8 mouse cellular contexts compared by ENCODE assay signal in genomic region chr11:23007166-23007480, GRCm38 (mm10). TPM values are rescaled to one million over a fixed set of nuclear protein-coding genes. Genes with fewer than 3 reads are reported as not detected.
DNase-seq lines count a peak whose midpoint lies in the region; ATAC-seq and TF ChIP-seq lines count a peak whose summit lies in the region.

No protein-coding gene starts in this region.

- no peak for ATAC-seq in heart, embryonic 12.5 days (ENCODE audit: insufficient number of reproducible peaks, low FRiP score)
- no peak for ATAC-seq in forebrain, embryonic 15.5 days (replicated peaks)
- peak; percentile 22 for ATAC-seq in liver, postnatal 0 days

- no peak for TF ChIP-seq EP300 in liver, postnatal 0 days (IDR thresholded peaks at IDR 0.05; ENCODE audit: low read depth)

- H3K9me3 ChIP-seq in heart, embryonic 12.5 days (replicated peaks): no peaks in the 10 kb centered on the region
- no peaks in the 10 kb centered on the region for H3K9me3 ChIP-seq in E14TG2a.4 (ENCODE audit: low read length)
- no peaks in the 10 kb centered on the region for H3K9me3 ChIP-seq in forebrain, embryonic 15.5 days
- no peaks in the 10 kb centered on the region for H3K9me3 ChIP-seq in liver, postnatal 0 days (ENCODE audit: low read length)

- no peak for DNase-seq in heart, adult 8-10 months (ENCODE audit: low spot score)
- no peak for DNase-seq in liver, postnatal 0 days
- no peak for DNase-seq in B cell, adult 2 months
- DNase-seq in kidney, postnatal 25 days: no peak
- no peak for DNase-seq in layer of hippocampus, postnatal 36 days

- 5% methylated on average over 6 of the region's 6 CpGs for WGBS in heart, embryonic 12.5 days
- 6% methylated on average over 6 of the region's 6 CpGs for WGBS in forebrain, embryonic 15.5 days
- WGBS in liver, postnatal 0 days (ENCODE audit: insufficient replicate concordance): 5% methylated on average over 6 of the region's 6 CpGs

- peak overlapping the region; percentile 78 for H3K4me3 ChIP-seq in heart, embryonic 12.5 days
- peak overlapping the region; percentile 85 for H3K4me3 ChIP-seq in E14TG2a.4 (replicated peaks; ENCODE audit: low read length)
- peak overlapping the region; percentile 63 for H3K4me3 ChIP-seq in forebrain, embryonic 15.5 days
- peak overlapping the region; percentile 54 for H3K4me3 ChIP-seq in liver, postnatal 0 days (ENCODE audit: low read depth, low read length)

- H3K4me2 ChIP-seq in heart, embryonic 12.5 days: peak overlapping the region; percentile 92
- peak overlapping the region; percentile 78 for H3K4me2 ChIP-seq in forebrain, embryonic 15.5 days (replicated peaks)
- H3K4me2 ChIP-seq in liver, postnatal 0 days (ENCODE audit: low read depth, low read length): peak overlapping the region; percentile 97

- H3K27me3 ChIP-seq in heart, embryonic 12.5 days (replicated peaks): no peaks in the 10 kb centered on the region
- H3K27me3 ChIP-seq in E14TG2a.4 (ENCODE audit: insufficient read depth, low read length): no peaks in the 10 kb centered on the region
- H3K27me3 ChIP-seq in forebrain, embryonic 15.5 days: no peaks in the 10 kb centered on the region
- H3K27me3 ChIP-seq in liver, postnatal 0 days (ENCODE audit: insufficient read depth, low read length): no peaks in the 10 kb centered on the region

- peak overlapping the region; percentile 26 for H3K27ac ChIP-seq in heart, embryonic 12.5 days (ENCODE audit: poor library complexity, severe bottlenecking)
- H3K27ac ChIP-seq in forebrain, embryonic 15.5 days (replicated peaks): peak overlapping the region; percentile 93
- H3K27ac ChIP-seq in liver, postnatal 0 days (ENCODE audit: low read depth): peak overlapping the region; percentile 73

- no peak for TF ChIP-seq CTCF in E14TG2a.4 (conservative IDR thresholded peaks at IDR 0.05; ENCODE audit: low read length)
- no peak for TF ChIP-seq CTCF in liver, postnatal 0 days (IDR thresholded peaks at IDR 0.05; ENCODE audit: low read depth)

- peak overlapping the region; percentile 67; the same call in 1 of the 2 replicates for H3K9ac ChIP-seq in heart, embryonic 12.5 days
- H3K9ac ChIP-seq in forebrain, embryonic 15.5 days (replicated peaks): peak overlapping the region; percentile 83
- peak overlapping the region; percentile 56 for H3K9ac ChIP-seq in liver, postnatal 0 days (replicated peaks)

- H3K4me1 ChIP-seq in heart, embryonic 12.5 days (replicated peaks): peaks cover 4% of the 10 kb centered on the region; the same call in 1 of the 2 replicates
- peaks cover 38% of the 10 kb centered on the region for H3K4me1 ChIP-seq in E14TG2a.4 (replicated peaks; ENCODE audit: low read depth, low read length)
- peaks cover 8% of the 10 kb centered on the region; the same call in 1 of the 2 replicates for H3K4me1 ChIP-seq in forebrain, embryonic 15.5 days
- H3K4me1 ChIP-seq in liver, postnatal 0 days (ENCODE audit: insufficient read depth): peaks cover 6% of the 10 kb centered on the region

- peaks cover 22% of the 10 kb centered on the region for H3K36me3 ChIP-seq in heart, embryonic 12.5 days
- peaks cover 40% of the 10 kb centered on the region for H3K36me3 ChIP-seq in E14TG2a.4 (ENCODE audit: insufficient read depth, low read length)
- H3K36me3 ChIP-seq in forebrain, embryonic 15.5 days: peaks cover 28% of the 10 kb centered on the region
- peaks cover 21% of the 10 kb centered on the region for H3K36me3 ChIP-seq in liver, postnatal 0 days (replicated peaks; ENCODE audit: insufficient read depth, low read length)

RNA-seq across cellular contexts. Expression of gene Fam161a, which starts 0.2 kb away (rescaled TPM):
- 1.8 and 2.1 TPM in 2 replicates for polyA plus RNA-seq in heart, embryonic 12.5 days (2016; fragmentation: Nextera tagmentation; extraction: Ambion mirVana)
- total RNA-seq in heart, adult 8-10 months (2022): 1 to 10 TPM in 3 of 4 experiments, under 1 TPM in 1; 0.79 to 2.2 (median 1.6) TPM
- polyA plus RNA-seq in forebrain, embryonic 15.5 days (2015; fragmentation: Nextera tagmentation; extraction: Ambion mirVana): 2.7 and 3.8 TPM in 2 replicates
- 1.5 and 1.6 TPM in 2 replicates for polyA plus RNA-seq in liver, postnatal 0 days (2015; fragmentation: Nextera tagmentation; extraction: Ambion mirVana)
- 1 to 10 TPM; 3.4 to 5.6 TPM for total RNA-seq in layer of hippocampus, postnatal 36 days (2021)

RNA-seq across cellular contexts. Expression of gene Cct4, which starts 16.8 kb away (rescaled TPM):
- 240 and 247 TPM in 2 replicates for polyA plus RNA-seq in heart, embryonic 12.5 days (2016; fragmentation: Nextera tagmentation; extraction: Ambion mirVana)
- total RNA-seq in heart, adult 8-10 months (2022): 100 to 1,000 TPM in 3 of 4 experiments, 10 to 100 TPM in 1; 91.9 to 116 (median 105) TPM
- polyA plus RNA-seq in forebrain, embryonic 15.5 days (2015; fragmentation: Nextera tagmentation; extraction: Ambion mirVana): 322 and 335 TPM in 2 replicates
- 84.3 and 86.6 TPM in 2 replicates for polyA plus RNA-seq in liver, postnatal 0 days (2015; fragmentation: Nextera tagmentation; extraction: Ambion mirVana)
- total RNA-seq in layer of hippocampus, postnatal 36 days (2021): 100 to 1,000 TPM; 118 to 121 TPM

RNA-seq across cellular contexts. Expression of gene Commd1, which starts 24.9 kb away (rescaled TPM):
- 295 and 316 TPM in 2 replicates for polyA plus RNA-seq in heart, embryonic 12.5 days (2016; fragmentation: Nextera tagmentation; extraction: Ambion mirVana)
- 100 to 1,000 TPM; 133 to 141 (median 141) TPM for total RNA-seq in heart, adult 8-10 months (2022)
- 235 and 252 TPM in 2 replicates for polyA plus RNA-seq in forebrain, embryonic 15.5 days (2015; fragmentation: Nextera tagmentation; extraction: Ambion mirVana)
- 157 and 160 TPM in 2 replicates for polyA plus RNA-seq in liver, postnatal 0 days (2015; fragmentation: Nextera tagmentation; extraction: Ambion mirVana)
- total RNA-seq in layer of hippocampus, postnatal 36 days (2021): 10 to 100 TPM; 52.6 to 64.1 TPM

RNA-seq across cellular contexts. Expression of gene Gm28048, which starts 25.2 kb away (rescaled TPM):
- 8.5 and 9.4 TPM in 2 replicates for polyA plus RNA-seq in heart, embryonic 12.5 days (2016; fragmentation: Nextera tagmentation; extraction: Ambion mirVana)
- total RNA-seq in heart, adult 8-10 months (2022): 1 to 10 TPM; 2.4 to 7.1 (median 4.1) TPM
- polyA plus RNA-seq in forebrain, embryonic 15.5 days (2015; fragmentation: Nextera tagmentation; extraction: Ambion mirVana): 3.4 and 3.5 TPM in 2 replicates
- polyA plus RNA-seq in liver, postnatal 0 days (2015; fragmentation: Nextera tagmentation; extraction: Ambion mirVana): 11.7 and 13.0 TPM in 2 replicates
- total RNA-seq in layer of hippocampus, postnatal 36 days (2021): 10 to 100 TPM in 1 of 2 experiments, 1 to 10 TPM in 1; 9.2 to 11.3 TPM

RNA-seq across cellular contexts. Expression of gene Zrsr1, which starts 35.3 kb away (rescaled TPM):
- polyA plus RNA-seq in heart, embryonic 12.5 days (2016; fragmentation: Nextera tagmentation; extraction: Ambion mirVana): 2.3 and 3.2 TPM in 2 replicates
- total RNA-seq in heart, adult 8-10 months (2022): 10 to 100 TPM; 19.1 to 29.4 (median 20.6) TPM
- 5.8 and 6.1 TPM in 2 replicates for polyA plus RNA-seq in forebrain, embryonic 15.5 days (2015; fragmentation: Nextera tagmentation; extraction: Ambion mirVana)
- 1.5 and 2.2 TPM in 2 replicates for polyA plus RNA-seq in liver, postnatal 0 days (2015; fragmentation: Nextera tagmentation; extraction: Ambion mirVana)
- total RNA-seq in layer of hippocampus, postnatal 36 days (2021): 10 to 100 TPM; 62.7 to 63.7 TPM

Comparison
In these comparisons a context has a peak if more than half of its experiments do, and no peak if none do; other contexts are left out.
1. H3K27ac ChIP-seq: peak in every context shown above with its lines; median percentile 93 in forebrain, embryonic 15.5 days; 73 in liver, postnatal 0 days; 26 in heart, embryonic 12.5 days.